Mouse (Mus musculus) forebrain, embryonic 16.5 days (tissue): ENCODE measurements around the gene Vmn1r45. TPM values are rescaled to one million over a fixed set of nuclear protein-coding genes. Genes with fewer than 3 reads are reported as not detected.
"Not testable (repeated sequence)": the region's sequence is repeated elsewhere in the genome, so short reads cannot be mapped to it uniquely, and the experiment has no call there.

Experiments
- ATAC-seq: fragments of 200-750 bp; cut with Nextera tagmentation; 2 replicates; pipeline ENCODE4 v1.8.0; 2017; ENCODE audit warnings: mild to moderate bottlenecking, moderate library complexity
- H3K27ac ChIP-seq: fragments of 300-500 bp; sonication (generic); 2 replicates; pipeline ENCODE4 v1.5.1; 2014; ENCODE audit warnings: low read length, control low read depth
- H3K27me3 ChIP-seq: fragments of 300-500 bp; sonication (generic); replicated peaks from 2 replicates; pipeline ENCODE4 v1.6.1; 2014; ENCODE audit warnings: low read length; ENCODE audit not compliant: control insufficient read depth, insufficient read depth
- H3K36me3 ChIP-seq: fragments of 300-500 bp; sonication (generic); 2 replicates; pipeline ENCODE4 v1.6.1; 2014; ENCODE audit not compliant: control insufficient read depth, insufficient read depth
- H3K4me1 ChIP-seq: fragments of 300-500 bp; sonication (generic); replicated peaks from 2 replicates; pipeline ENCODE4 v1.6.1; 2014; ENCODE audit warnings: low read length; ENCODE audit not compliant: control insufficient read depth, insufficient read depth
- H3K4me2 ChIP-seq: fragments of 300-500 bp; sonication (generic); 2 replicates; pipeline ENCODE4 v1.6.1; 2014; ENCODE audit warnings: mild to moderate bottlenecking, low read length, control low read depth
- H3K4me3 ChIP-seq: fragments of 300-500 bp; sonication (generic); replicated peaks from 2 replicates; pipeline ENCODE4 v1.5.1; 2014; ENCODE audit warnings: mild to moderate bottlenecking, low read length, control low read depth
- H3K9ac ChIP-seq: fragments of 300-500 bp; sonication (generic); replicated peaks from 2 replicates; pipeline ENCODE4 v1.6.1; 2014; ENCODE audit warnings: low read depth, low read length, control low read depth
- H3K9me3 ChIP-seq: fragments of 300-500 bp; sonication (generic); 2 replicates; pipeline ENCODE4 v1.6.1; 2016; ENCODE audit warnings: low read length; ENCODE audit not compliant: control insufficient read depth
- WGBS: fragments of 180-500 bp; shearing (Covaris S2); extraction: QIAGEN DNeasy Blood & Tissue Kit; methylation state at CpG from one replicate; pipeline ENCODE4 v1.1.7; 2014; 5-methylcytosine and 5-hydroxymethylcytosine counted together
- polyA plus RNA-seq: library from polyadenylated mRNA; unstranded; fragments of >200 nt; fragmentation: Nextera tagmentation; extraction: Ambion mirVana; gene quantifications from 2 replicates; pipeline ENCODE4 v1.2.1, GENCODE M21; 2015

Gene Vmn1r45
- not detected in 2 replicates for polyA plus RNA-seq

- not testable (repeated sequence) for H3K4me3 ChIP-seq, ATAC-seq
- 92% methylated on average over 2 of the region's 2 CpGs for WGBS
Observed at GRCm38 (mm10) chr6:89940498-89940897, at the start of gene Vmn1r45. TSS of gene Vmn1r45 (minus strand) at chr6:89940598.

DNA sequence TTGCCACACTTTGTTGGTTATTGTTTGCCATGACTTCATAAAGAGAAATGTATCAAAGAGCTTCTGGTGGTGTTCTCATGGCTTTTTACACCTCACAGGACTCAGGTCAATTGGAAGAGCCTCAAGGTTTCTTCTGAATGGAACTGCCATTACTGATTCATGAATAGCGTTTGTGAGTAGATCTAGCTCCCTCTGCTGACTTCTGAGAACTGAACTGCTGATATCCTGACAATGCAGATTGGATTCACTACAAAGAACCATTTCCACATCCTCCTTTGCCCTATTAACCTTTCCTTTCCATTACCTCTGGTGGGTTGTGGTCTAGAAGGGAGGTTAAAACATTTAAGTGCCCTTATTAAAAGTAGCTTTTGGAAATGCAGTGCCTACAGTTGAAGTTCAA lies 45.6 kb upstream of the Vmn1r45 start:
- H3K27ac ChIP-seq: no peak overlapping the region
- H3K9ac ChIP-seq: no peak overlapping the region
- no peaks in the 10 kb centered on the region for H3K27me3 ChIP-seq
- H3K9me3 ChIP-seq: peaks cover under 1% of the 10 kb centered on the region; the same call in 1 of the 2 replicates
- no peak overlapping the region for H3K4me2 ChIP-seq
- no peak overlapping the region for H3K4me3 ChIP-seq
- H3K4me1 ChIP-seq: no peaks in the 10 kb centered on the region
- 27% methylated on average over 1 of the region's 1 CpGs for WGBS
- ATAC-seq: no peak
- H3K36me3 ChIP-seq: no peaks in the 10 kb centered on the region

More at GRCm38 (mm10) chr6:89940498-89940897, at the start of gene Vmn1r45:
- H3K27ac ChIP-seq, H3K36me3 ChIP-seq, H3K9me3 ChIP-seq, H3K4me2 ChIP-seq, H3K9ac ChIP-seq, H3K4me1 ChIP-seq, H3K27me3 ChIP-seq: not testable (repeated sequence)

DNA sequence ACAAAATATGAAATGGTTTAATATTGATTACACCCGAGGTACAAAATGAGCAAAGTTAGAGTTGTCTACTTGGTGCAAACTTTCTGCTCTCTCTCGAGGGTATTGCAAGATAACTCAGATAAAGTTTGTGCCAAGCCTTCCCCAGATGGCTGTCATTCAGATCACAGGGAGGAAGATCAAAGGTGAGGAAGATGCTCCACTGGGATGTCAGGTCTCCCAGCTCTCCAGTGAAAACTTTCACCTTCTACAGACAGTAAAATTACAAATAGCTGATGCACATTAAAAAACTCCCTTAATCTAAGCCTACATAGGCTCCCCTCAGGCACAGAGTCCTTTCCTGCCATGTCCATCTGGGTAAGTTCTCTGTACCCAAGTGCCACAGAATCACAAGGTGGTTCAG lies 28.6 kb upstream of the Vmn1r45 start, which contains the start of gene Vmn1r46:
Vmn1r46 (plus strand) TSS at position 301 of the 400 bp plus-strand sequence.
- H3K27me3 ChIP-seq: no peaks in the 10 kb centered on the region
- peaks cover 3% of the 10 kb centered on the region; the same call in 1 of the 2 replicates for H3K9me3 ChIP-seq
- no peaks in the 10 kb centered on the region for H3K36me3 ChIP-seq
- H3K4me2 ChIP-seq: no peak within 1 kb of the TSS
- H3K4me3 ChIP-seq: no peak within 1 kb of the TSS
- no peak for ATAC-seq
- H3K9ac ChIP-seq: no peak within 1 kb of the TSS
- H3K4me1 ChIP-seq: no peaks in the 10 kb centered on the region
- WGBS: 63% methylated on average over 2 of the region's 2 CpGs
- H3K27ac ChIP-seq: no peak within 1 kb of the TSS

- H3K4me2 ChIP-seq: no peak overlapping the region
- no peak for ATAC-seq
- H3K4me1 ChIP-seq: no peaks in the 10 kb centered on the region
- no peaks in the 10 kb centered on the region for H3K27me3 ChIP-seq
- H3K9me3 ChIP-seq: peaks cover 3% of the 10 kb centered on the region; the same call in 1 of the 2 replicates
- H3K4me3 ChIP-seq: no peak overlapping the region
- H3K9ac ChIP-seq: no peak overlapping the region
- no peak overlapping the region for H3K27ac ChIP-seq
- H3K36me3 ChIP-seq: no peaks in the 10 kb centered on the region
Observed at GRCm38 (mm10) chr6:89966341-89966740, 25.9 kb upstream of the Vmn1r45 start.

GRCm38 (mm10) chr6:89953556-89953955 lies 13.2 kb upstream of the Vmn1r45 start:
- no peaks in the 10 kb centered on the region for H3K36me3 ChIP-seq
- ATAC-seq: no peak
- no peaks in the 10 kb centered on the region for H3K27me3 ChIP-seq
- no peak overlapping the region for H3K4me3 ChIP-seq
- WGBS: 71% methylated on average over 2 of the region's 2 CpGs
- no peak overlapping the region for H3K9ac ChIP-seq
- no peak overlapping the region for H3K4me2 ChIP-seq
- H3K9me3 ChIP-seq: no peaks in the 10 kb centered on the region
- no peaks in the 10 kb centered on the region for H3K4me1 ChIP-seq
- H3K27ac ChIP-seq: no peak overlapping the region

GRCm38 (mm10) chr6:89940926-89941325 lies 528 bp upstream of the Vmn1r45 start:
- no peaks in the 10 kb centered on the region for H3K36me3 ChIP-seq
- H3K4me2 ChIP-seq: no peak overlapping the region
- H3K4me3 ChIP-seq: no peak overlapping the region
- H3K4me1 ChIP-seq: no peaks in the 10 kb centered on the region
- H3K27me3 ChIP-seq: no peaks in the 10 kb centered on the region
- H3K9ac ChIP-seq: no peak overlapping the region
- no peak for ATAC-seq
- H3K27ac ChIP-seq: no peak overlapping the region
- WGBS: 85% methylated on average over 2 of the region's 2 CpGs
- no peaks in the 10 kb centered on the region for H3K9me3 ChIP-seq

- 48% methylated on average over 2 of the region's 2 CpGs for WGBS
- H3K27me3 ChIP-seq: no peaks in the 10 kb centered on the region
- H3K27ac ChIP-seq: no peak overlapping the region
- no peak overlapping the region for H3K4me3 ChIP-seq
- no peaks in the 10 kb centered on the region for H3K9me3 ChIP-seq
- H3K36me3 ChIP-seq: no peaks in the 10 kb centered on the region
- no peak overlapping the region for H3K4me2 ChIP-seq
- no peak for ATAC-seq
- no peaks in the 10 kb centered on the region for H3K4me1 ChIP-seq
- no peak overlapping the region for H3K9ac ChIP-seq
Observed at GRCm38 (mm10) chr6:89883812-89884211, 56.6 kb downstream of the Vmn1r45 start.

DNA sequence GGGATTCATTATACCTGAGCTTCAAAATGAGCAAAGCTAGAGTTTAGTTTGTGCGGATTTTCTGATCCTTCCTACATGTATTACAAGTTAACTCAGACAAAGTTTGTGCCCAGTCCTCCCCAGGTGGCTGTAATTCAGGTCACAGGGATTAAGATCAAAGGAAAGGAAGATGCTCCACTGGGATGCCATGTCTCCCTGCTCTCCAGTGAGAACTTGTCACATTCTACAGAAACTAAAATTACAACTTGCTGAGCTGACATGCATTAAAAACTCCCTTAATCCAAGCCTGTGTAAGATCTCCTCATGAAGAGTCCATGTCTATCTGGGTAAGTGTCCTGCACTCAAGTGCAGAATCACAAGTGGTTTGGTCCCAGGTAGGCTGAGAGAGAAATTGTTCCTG lies 57.0 kb downstream of the Vmn1r45 start, which contains the start of gene Vmn1r44:
Vmn1r44 (plus strand) TSS at position 301 of the 400 bp plus-strand sequence.
- no peaks in the 10 kb centered on the region for H3K27me3 ChIP-seq
- no peaks in the 10 kb centered on the region for H3K4me1 ChIP-seq
- no peak within 1 kb of the TSS for H3K9ac ChIP-seq
- H3K36me3 ChIP-seq: no peaks in the 10 kb centered on the region
- no peaks in the 10 kb centered on the region for H3K9me3 ChIP-seq
- H3K4me3 ChIP-seq: no peak within 1 kb of the TSS
- ATAC-seq: no peak
- no peak within 1 kb of the TSS for H3K4me2 ChIP-seq
- H3K27ac ChIP-seq: no peak within 1 kb of the TSS
- WGBS: 92% methylated on average over 1 of the region's 1 CpGs
